Mouse (Mus musculus): Measurements from ENCODE around the gene Ppp1r36.
"Not testable (repeated sequence)": the region's sequence is repeated elsewhere in the genome, so short reads cannot be mapped to it uniquely, and the experiment has no call there.

The Ppp1r36 gene

GRCm38 (mm10) chr12:76401674-76402073 is 15.7 kb upstream of the Ppp1r36 start:
- DNase-seq, result no peak

GRCm38 (mm10) chr12:76402991-76403885 is 14.1 kb upstream of the Ppp1r36 start:
- DNase-seq, result peak; percentile 94

GRCm38 (mm10) chr12:76403886-76404537 is 13.3 kb upstream of the Ppp1r36 start, which contains the start of gene Hspa2:
TSS of gene Hspa2 (plus strand) at chr12:76404176.
- peak; percentile 99 for DNase-seq

GRCm38 (mm10) chr12:76404836-76405182 is 12.5 kb upstream of the Ppp1r36 start:
- DNase-seq, result peak; percentile 34

GRCm38 (mm10) chr12:76405183-76405970 is 12.0 kb upstream of the Ppp1r36 start:
- DNase-seq, result peak; percentile 18

GRCm38 (mm10) chr12:76405971-76406370 is 11.4 kb upstream of the Ppp1r36 start:
- DNase-seq, result no peak

GRCm38 (mm10) chr12:76407184-76407583 is 10.2 kb upstream of the Ppp1r36 start:
- DNase-seq, result no peak

- DNase-seq, result no peak
Measured at GRCm38 (mm10) chr12:76409166-76409565, 8.2 kb upstream of the Ppp1r36 start.

- no peak for DNase-seq
Measured at GRCm38 (mm10) chr12:76415383-76416010, 1.8 kb upstream of the Ppp1r36 start.

- DNase-seq, result no peak
Measured at GRCm38 (mm10) chr12:76418346-76418745, 1.0 kb downstream of the Ppp1r36 start.

- no peak for DNase-seq
Measured at GRCm38 (mm10) chr12:76425256-76425655, 7.9 kb downstream of the Ppp1r36 start.

- no peak for DNase-seq
Measured at GRCm38 (mm10) chr12:76427546-76427945, 10.2 kb downstream of the Ppp1r36 start.

- no peak for DNase-seq
Measured at GRCm38 (mm10) chr12:76430879-76431406, 13.6 kb downstream of the Ppp1r36 start.

GRCm38 (mm10) chr12:76431431-76431830 is 14.1 kb downstream of the Ppp1r36 start:
- no peak for DNase-seq

GRCm38 (mm10) chr12:76434111-76434510 is 16.8 kb downstream of the Ppp1r36 start:
- no peak for DNase-seq

- DNase-seq, result no peak
Measured at GRCm38 (mm10) chr12:76435084-76435483, 17.7 kb downstream of the Ppp1r36 start.

GRCm38 (mm10) chr12:76435549-76435948 is 18.2 kb downstream of the Ppp1r36 start:
- no peak for DNase-seq

- not testable (repeated sequence) for DNase-seq
Measured at GRCm38 (mm10) chr12:76443488-76443887, 26.1 kb downstream of the Ppp1r36 start.

GRCm38 (mm10) chr12:76444359-76444772 is 27.0 kb downstream of the Ppp1r36 start:
- peak; percentile 15 for DNase-seq

- DNase-seq, result no peak
Measured at GRCm38 (mm10) chr12:76444862-76445261, 27.5 kb downstream of the Ppp1r36 start.

GRCm38 (mm10) chr12:76446201-76446600 is 28.9 kb downstream of the Ppp1r36 start:
- no peak for DNase-seq

- DNase-seq, result no peak
Measured at GRCm38 (mm10) chr12:76448127-76448526, 30.8 kb downstream of the Ppp1r36 start.

All from thymus, postnatal 14 days (tissue).